Mouse (Mus musculus) CH12.LX (cell line): ENCODE measurements around the gene Zbtb9.

Source experiments
- CTCF ChIP-seq, 2 experiments: IDR thresholded peaks in 1 of 2; conservative IDR thresholded peaks in 1 of 2; 2 replicates each; pipeline ENCODE4 v1.5.1; 2011 to 2012; ENCODE audit warnings: low read depth in 2 of 2, low read length in 2 of 2, improper control_type of control experiment in 1 of 2, inconsistent platforms in 1 of 2, mild to moderate bottlenecking in 1 of 2, moderate library complexity in 1 of 2
- EP300 ChIP-seq: IDR thresholded peaks from 2 replicates; pipeline ENCODE4 v1.6.1; 2011; ENCODE audit warnings: low read length, improper control_type of control experiment
- JUN ChIP-seq: IDR thresholded peaks from 2 replicates; pipeline ENCODE4 v1.6.1; 2011; ENCODE audit warnings: low read depth, mild to moderate bottlenecking, low read length, improper control_type of control experiment, moderate library complexity; ENCODE audit not compliant: insufficient read depth
- JUND ChIP-seq: conservative IDR thresholded peaks from 2 replicates; pipeline ENCODE4 v1.6.1; 2011; ENCODE audit warnings: low read depth, low read length, improper control_type of control experiment
- NRF1 ChIP-seq: IDR thresholded peaks from 2 replicates; pipeline ENCODE4 v1.6.1; 2014; ENCODE audit warnings: low read depth, mild to moderate bottlenecking, inconsistent platforms, low read length, improper control_type of control experiment, moderate library complexity
- POLR2AphosphoS2 ChIP-seq: IDR thresholded peaks from 2 replicates; pipeline ENCODE4 v1.6.1; 2011; ENCODE audit warnings: low read depth, low read length, improper control_type of control experiment
- RCOR1 ChIP-seq: conservative IDR thresholded peaks from 2 replicates; pipeline ENCODE4 v1.6.1; 2012; ENCODE audit warnings: low read depth, mild to moderate bottlenecking, inconsistent platforms, low read length, improper control_type of control experiment
- TCF12 ChIP-seq: IDR thresholded peaks from 2 replicates; pipeline ENCODE4 v1.6.1; 2014; ENCODE audit warnings: low read depth, mild to moderate bottlenecking, inconsistent platforms, low read length, improper control_type of control experiment
- USF1 ChIP-seq: IDR thresholded peaks from 2 replicates; pipeline ENCODE4 v1.6.1; 2014; ENCODE audit warnings: low read depth, mild to moderate bottlenecking, inconsistent platforms, low read length, improper control_type of control experiment
- USF2 ChIP-seq: conservative IDR thresholded peaks from 2 replicates; pipeline ENCODE4 v1.6.1; 2011; ENCODE audit warnings: low read depth, low read length, improper control_type of control experiment

DNA sequence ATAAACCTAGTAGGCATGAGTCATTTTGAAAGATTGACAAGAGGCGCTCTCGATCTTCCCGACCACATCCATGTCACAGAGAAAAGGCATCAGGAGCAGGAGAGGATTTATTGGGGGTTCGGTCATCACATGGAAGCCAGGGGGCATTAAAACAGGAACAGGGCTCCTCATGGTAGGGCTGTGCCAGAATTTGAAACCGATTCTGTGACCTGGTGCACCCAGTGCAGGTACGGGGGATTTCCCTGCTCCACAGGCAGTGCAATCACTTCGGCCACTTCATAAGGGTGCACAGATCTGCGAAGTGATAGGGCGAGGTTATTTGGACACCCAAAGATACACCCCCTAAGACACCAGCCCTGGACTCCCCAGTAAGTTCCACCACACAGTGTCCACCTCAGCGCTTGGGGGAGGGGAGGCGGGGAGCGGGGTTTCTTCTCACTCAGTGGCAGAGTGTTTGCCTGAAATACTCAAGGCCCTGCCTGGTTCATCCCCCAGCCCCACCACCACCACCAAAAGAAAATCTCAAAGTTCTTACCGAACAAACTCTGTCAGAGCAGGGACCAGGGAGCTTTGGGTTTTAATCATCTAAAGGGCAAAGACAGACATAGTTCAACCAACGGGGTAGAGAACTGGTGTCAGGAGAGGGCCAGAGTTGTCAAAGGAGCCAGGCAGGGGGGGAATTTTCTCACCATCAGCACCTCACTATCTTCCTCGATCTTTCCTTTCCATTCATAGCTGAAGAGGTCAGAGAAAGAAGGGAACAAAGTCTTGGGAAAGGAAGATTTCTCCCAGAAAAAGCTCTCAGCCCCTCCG is 34.9 kb upstream of the Zbtb9 start:
- no peak for TF ChIP-seq USF1
- peak; percentile 32; the same call in 1 of the 2 replicates for TF ChIP-seq POLR2AphosphoS2
- TF ChIP-seq RCOR1 = no peak
- peak; percentile 63 for TF ChIP-seq JUND
- no peak for TF ChIP-seq CTCF (conservative IDR thresholded peaks at IDR 0.05 in 1 of 2, IDR thresholded peaks at IDR 0.05 in 1 of 2; ENCODE audit: low read depth in 2 of 2, low read length in 2 of 2)
- TF ChIP-seq USF2 = no peak
- no peak for TF ChIP-seq NRF1
- TF ChIP-seq JUN = no peak
- no peak for TF ChIP-seq TCF12
- peak; percentile 50; the same call in 1 of the 2 replicates for TF ChIP-seq EP300
